Mouse (Mus musculus) retina, postnatal 7 days (tissue): Measurements from ENCODE around the gene Fgfr2.
"Not testable (repeated sequence)": the region's sequence is repeated elsewhere in the genome, so short reads cannot be mapped to it uniquely, and the experiment has no call there.

ENCODE experiments used
- DNase-seq: peaks from one replicate; pipeline ENCODE4 v3.0.0-alpha.2; 2012; ENCODE audit warnings: low read depth, low spot score

The Fgfr2 gene

DNA sequence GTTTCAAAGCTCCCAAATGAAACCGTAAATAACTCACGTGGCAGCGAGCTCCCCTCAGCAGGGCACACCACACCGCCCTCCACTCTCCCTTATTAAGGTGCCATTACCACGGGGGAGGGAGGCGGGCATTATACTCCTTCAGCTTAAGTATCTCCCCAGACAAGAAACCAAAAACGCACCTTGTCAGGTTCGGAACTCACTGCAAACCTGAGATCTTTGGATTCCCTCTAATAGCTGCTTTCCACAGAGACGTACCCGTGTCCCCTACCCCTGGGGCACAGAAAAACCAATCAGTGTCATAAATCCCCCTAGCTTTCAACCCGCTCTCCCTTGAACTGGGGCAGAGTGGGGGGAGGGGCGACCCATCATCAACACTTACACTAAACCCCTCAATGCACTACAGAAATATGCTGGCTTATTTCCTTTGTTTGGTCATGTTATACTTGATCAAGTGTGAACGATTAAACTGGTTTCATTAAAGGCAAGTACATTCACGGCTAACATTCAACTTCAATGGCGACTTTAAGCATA is 2.9 kb downstream of the Fgfr2 start:
- DNase-seq, result no peak

DNA sequence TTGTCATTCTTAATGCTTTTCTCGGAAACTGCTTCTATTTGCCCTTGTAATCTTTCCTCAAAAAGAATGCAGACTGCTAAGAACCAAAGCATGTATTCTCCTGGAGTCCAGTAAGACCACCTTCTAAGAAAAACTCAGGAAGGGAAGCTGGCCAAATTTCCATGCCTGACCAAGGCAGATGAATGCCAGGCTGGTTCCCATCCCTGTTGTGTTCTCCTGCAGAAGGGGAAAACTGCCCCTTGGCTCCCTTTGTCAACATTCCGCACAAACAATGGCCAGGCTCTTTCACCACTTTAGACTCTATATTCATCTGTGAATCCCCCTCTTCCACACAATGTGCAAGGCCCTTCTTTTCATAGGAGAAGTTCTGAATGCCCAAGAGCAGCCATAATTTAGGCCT is 5.3 kb downstream of the Fgfr2 start:
- DNase-seq, result no peak

DNA sequence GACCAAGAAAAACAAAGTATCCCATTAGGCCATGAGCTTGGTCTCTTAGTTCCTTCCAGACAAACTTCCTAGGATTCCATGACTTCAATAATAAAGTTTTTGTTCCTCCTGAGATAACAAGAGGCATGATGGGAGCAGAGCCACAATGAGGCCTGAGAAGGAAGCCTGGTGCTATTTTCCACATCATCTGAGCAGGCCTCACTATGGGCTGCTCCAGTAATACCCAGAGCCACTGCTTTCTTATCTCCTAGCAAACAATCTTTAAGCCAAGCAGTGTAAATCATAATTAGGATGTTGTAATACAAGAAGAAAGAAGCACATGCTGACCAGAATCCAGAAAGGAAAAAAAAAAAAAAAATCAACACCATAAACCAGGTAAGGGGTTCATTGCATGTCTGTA is 6.6 kb downstream of the Fgfr2 start:
- DNase-seq, result no peak

DNA sequence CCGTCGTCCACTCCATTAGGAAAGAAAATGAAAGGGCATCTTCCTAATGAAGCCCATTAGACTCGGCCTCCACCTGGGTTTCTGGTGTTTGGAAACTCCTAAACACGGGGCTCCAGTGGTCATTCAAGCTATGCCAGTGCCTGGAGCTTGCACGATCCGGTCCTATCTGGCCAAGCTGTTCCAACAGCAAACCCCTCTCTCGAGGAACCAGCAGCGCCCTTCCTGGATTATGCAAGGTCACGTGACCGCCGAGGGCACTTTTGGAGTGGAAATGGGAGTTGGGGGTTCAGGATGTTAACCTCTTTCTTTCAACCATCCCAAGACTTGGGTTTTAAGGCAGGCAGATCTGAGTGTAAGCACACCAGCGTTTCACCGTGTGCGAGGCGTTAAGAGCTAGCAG is 7.3 kb downstream of the Fgfr2 start:
- no peak for DNase-seq

DNA sequence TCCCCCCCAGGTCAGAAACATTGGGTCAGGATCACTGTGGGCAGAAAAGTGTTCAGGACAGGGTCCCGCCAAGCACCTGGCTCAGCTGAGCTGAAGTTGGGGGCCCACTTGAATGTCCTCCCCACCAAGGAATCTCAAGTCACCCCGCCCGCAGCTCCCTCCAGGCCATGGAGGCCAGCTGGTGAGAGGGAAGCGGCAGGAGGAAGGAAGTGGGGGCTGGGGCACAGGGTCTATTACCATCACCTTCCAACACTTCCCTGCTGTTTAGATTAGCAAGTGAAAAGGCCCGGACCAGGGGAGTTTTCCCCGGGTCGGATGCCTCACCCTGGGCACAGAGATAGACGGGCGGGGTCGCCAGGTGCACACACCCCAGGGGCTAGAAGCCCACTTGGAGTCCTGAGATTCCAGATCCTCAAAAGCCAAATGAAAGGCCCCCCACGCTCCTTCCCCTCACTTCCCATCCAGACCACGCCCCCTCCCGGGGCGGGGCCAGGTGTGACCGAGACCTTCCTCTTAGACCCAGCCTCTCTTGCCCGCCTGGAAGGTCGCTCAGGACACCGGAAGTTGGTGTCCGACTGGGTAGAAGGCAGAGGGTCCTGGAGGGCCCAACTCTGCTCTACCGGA is 8.2 kb downstream of the Fgfr2 start:
- no peak for DNase-seq

DNA sequence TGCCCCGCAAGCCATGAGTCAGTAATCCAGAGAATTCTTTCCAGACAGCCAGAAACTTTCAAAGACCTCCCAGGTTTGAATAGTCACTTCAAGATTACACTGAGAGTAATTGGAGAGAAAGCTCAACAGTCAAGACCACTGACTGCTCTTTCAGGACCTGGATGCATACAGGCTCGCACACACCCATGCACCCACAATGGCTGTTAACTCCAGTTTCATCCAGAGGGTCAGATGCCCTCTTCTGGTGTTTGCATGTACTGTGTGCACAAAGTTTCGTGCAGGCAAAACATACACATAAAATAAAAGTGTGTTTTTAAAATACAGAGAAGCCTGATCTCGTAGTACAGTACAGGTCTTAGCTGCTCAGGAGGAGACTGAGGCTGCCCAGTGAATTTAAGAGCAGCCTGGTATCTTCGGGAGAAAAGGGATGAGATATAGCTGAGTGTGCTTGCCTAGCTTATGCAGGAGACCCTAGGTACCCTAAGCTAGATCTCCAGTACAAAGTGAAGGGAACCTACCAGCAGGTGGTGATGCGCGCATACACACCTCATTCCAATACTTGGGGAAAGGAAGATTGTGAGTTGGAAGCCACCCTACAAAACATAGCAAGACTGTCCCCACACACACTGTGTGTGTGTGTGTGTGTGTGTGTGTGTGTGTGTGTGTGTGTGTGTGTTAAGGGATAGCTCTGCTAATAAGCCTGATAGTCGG is 9.8 kb downstream of the Fgfr2 start:
- DNase-seq, result no peak

DNA sequence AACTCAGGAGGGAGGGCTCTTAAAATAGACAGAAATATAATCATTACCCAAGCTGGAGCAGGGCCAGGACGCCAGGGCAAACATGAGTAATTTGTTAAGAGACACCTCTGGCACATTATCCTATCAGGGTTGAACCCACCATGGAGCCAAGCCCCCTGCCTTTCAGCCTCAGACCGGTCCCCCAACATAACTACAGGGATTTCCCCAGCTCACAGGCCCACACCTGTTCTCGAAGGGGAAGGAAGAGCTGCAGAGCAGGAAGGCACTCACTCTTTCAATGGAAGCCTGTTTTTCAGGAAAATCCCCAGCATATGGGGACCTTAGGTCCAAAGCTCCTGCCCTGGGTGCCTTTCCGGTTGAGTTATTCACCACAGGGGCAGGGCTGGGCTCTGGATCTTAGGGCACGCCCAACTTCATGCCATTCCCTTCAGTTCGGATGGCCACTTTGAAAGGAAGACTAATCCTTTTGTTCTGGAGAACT is 10.8 kb downstream of the Fgfr2 start:
- DNase-seq, result no peak

DNA sequence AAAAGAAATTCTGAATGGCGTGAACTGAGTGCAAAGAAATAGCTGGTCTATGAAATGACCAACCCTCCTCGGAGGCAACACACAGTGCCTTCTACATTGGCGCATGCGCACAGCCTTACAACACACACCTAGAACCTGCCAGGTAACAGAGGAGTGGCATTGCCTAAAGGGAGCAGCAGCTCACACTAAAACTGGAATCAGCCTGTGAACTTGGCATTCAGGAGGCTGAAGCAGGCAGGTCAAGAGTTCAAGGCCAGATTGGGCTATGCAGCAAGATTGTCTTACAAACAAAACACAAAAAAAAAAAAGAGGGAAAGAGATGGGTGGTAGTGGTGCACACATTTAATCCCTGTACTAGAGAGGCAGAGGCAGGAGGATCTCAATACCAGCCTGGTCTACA is 13.7 kb downstream of the Fgfr2 start:
- DNase-seq, result no peak

DNA sequence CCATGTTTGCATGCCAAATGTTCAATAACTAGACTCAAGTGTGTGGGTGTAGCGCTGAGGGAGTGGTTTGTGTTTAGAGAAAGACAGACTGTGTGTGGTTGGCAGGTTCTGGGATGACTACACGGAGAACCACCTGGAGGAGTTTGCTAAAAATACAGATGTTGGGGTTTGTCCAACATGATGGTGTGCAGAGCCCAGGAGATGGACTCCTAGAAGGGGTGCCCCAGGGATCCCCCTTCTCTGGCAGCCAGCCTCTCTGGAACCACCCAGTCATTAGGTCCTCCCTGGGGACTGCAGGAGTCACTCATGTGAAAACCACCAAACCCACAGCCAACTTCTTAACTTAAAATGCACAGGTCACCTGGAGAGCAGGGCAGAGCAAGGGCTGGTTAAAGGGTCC is 14.5 kb downstream of the Fgfr2 start:
- no peak for DNase-seq

DNA sequence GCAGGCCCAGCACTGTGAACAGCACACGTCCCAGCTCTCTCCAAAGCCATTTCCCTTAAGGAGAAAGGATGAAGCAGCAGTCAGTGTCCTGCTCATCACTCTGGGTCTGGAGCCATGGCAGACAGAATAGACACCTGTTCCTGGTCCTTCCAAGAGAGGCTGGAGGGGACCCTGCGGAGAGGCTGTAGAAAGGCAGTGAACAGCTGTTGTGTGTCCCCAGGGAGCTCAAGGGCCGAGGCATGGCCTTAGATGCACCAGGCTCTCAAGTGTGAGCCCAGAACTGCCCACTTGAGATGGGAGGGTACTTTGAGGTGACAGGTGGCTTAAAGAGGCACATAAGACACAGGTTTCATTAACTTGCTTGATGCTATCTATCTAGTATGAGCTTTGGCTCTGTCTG is 20.6 kb downstream of the Fgfr2 start:
- no peak for DNase-seq

DNA sequence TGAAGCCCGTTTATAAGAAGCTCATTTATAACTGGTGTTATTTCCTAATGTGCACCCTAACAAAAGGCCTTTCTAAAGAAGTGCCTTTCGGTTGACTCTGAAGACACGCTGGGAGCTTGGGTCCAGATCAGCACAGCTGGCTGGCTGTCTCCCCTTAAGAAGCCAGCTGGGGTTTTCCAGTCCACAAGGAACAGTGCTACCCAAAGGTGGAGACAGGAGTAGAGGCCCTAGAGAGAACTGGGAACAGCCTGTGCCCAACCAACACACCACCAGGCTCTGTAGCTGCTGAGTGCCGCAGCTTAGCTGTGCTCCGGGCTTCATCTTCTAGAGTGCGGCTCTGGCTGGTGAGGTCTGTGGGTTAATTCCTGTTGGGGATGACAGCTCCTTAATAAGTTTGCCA is 22.1 kb downstream of the Fgfr2 start:
- no peak for DNase-seq

DNA sequence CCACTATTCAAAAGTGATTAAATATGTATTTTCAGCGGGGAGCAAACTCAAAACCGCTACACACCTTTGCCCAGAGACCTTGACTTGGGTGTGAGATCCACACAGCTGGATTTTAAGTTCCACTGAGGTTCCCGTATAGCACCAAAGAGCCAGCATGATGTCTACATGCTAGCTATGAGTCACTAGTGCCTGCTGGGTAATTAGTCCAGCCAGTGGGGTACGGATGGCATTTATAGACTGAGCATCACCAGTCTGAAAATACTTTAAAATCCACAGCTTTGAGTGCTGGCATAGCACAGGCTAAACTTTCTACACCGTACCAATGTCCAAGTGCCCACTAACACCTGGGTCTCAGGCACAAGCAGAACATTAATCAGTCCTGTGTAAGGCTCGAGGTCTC is 23.0 kb downstream of the Fgfr2 start:
- DNase-seq, result no peak

DNA sequence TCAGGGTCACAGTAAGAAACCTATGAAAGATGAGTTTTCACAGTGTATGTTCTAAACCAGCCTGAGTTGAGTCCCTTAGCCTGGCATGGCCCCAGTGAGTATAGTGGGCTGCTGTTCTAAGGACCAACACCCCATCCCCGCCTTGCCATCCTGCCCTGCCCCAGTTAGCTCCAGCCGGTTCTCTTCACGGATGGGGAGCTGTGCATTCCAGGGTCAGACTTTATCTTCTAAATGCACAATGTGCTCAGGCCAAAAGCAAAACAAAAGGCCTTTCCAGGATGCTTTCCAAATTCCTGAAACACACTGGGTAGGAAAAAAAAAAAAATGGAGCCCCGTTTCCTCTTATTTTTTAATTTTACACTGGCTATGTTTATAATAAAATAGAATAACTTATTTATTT is 23.9 kb downstream of the Fgfr2 start:
- no peak for DNase-seq

DNA sequence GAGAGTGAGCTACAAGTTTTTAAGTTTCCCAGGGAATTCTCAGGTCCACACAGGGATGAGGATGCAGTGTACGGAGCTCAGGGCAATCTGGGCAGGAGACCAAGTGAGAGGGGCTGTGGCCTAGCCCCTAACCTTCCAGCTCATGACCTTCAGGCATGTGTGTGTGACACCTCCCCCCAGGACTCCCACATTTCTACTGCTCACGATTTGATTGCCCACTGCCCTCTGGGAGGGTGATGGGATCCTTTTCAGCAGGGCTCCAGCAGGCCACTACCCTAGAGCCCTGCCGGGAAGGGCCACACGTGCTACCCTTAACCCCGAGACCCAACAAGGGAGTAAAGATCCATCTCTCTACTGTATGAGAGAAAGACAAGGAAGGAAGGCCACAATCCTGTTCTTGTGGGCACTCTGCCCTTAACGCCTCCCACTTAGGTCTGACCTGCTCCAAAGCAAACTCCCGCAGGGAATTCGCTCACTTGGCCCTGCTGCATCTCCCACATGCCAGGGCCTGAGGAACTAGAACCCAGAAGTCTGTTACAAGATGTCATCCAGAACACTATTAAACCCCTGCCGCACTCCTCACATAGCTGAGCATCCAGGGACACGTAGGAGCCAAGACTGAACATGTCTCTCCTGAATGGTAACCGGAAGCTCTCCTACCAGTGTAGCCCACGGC is 24.9 kb downstream of the Fgfr2 start:
- DNase-seq, result no peak

DNA sequence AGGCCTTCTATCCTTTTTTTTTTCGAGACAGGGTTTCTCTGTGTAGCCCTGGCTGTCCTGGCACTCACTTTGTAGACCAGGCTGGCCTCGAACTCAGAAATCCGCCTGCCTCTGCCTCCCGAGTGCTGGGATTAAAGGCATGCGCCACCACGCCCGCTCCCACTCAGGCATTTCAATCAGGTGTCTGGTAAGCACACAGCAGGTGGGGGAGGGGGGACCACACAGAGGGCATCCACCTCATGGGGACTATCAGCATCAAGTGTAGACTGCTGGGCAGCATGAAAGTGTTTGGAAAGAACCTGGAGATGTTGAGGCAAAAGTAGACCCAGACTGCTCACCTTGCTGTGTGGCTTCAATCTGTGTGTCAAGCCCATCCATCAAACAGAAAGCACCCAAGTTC is 27.5 kb downstream of the Fgfr2 start:
- not testable (repeated sequence) for DNase-seq

DNA sequence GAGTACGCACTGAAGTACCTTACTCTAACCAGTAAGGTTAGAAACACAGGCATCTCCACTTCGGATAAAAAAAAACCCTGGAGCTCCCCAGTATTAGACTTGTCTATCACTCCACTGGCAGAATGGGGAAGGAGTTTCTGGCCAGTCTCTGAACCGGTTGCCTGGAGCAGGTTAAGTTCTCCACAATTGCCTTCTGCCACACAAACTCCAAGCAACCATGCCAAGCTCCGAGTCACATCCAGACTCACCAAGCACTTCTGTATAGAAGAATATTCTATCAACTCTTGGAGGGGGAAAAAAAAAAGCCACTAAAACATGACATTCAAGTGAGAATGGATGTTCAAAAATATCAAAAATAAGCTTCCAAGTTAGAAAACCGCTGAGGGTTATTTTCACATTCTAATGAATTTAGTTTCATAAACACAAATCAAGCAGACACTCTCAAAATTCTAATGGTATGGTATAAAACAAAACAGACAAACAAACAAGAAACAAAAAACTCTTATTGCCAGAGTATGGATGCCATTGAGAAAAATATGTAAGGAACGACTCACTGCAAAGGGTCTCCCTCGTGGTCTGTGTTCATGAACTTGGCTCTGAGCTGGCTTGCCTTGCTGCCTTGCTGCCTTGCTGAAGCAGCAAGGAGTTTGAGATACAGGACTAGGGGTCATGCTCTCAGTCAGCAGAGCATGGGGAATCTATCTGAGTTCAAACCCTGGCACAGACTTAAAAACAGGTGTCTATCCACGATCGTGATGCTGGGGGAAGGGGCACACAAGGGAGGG is 28.2 kb downstream of the Fgfr2 start:
- no peak for DNase-seq

DNA sequence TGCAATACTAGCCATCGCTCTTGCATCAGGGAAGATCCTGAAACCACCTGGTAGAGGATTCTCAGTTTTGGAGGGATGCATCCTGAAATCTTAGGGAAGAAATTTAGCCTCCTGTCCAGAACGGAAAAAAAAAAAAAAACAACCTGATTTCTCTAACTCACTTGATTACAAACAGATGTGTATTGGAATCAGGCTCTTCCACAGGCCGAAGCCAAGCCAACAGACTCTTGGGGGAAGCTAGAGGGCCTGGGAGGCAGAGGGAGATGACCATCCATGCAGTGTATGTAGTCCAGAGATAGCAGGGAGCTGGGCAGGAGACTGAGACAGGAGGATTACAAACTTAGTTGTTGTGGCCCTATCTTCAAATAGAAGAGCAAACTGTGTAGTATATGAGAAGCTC is 29.0 kb downstream of the Fgfr2 start:
- DNase-seq, result no peak

DNA sequence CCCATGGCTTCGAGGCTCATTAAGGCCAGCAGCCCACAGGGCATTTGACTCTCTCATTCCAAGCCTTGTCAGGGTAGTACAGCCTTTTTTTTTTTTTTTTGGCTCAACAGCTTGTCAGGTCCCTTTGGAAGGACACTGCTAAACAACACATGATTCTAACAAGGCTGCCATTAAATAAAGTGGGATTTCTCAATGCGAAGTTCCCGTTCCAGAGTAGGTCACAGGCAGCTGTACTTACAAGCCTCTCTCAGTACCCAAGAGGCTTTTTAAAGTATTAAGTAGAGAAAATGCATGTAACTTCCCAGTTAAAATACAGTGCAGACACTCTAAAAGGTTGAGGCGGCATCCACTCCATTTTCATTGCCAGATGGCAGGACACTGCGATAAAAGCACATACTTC is 29.4 kb downstream of the Fgfr2 start:
- no peak for DNase-seq

DNA sequence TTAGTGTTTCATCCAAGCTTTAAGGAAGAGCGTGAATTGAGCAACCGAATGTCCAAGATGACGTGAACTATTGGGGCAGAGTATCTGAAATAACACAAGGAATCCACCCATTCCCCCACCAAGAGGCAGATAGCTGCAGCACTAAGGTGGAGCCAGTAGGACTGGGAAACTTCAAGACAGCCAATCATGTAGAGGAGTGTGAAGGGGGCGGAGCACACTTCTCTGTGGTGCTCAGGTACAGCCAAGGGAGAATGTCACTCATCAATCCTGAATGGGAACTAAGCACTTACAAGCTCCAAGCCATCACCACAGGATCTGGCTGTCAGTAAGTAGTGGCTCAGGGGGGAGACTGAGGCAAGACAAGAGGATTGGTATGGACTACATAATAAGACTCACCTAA is 32.5 kb downstream of the Fgfr2 start:
- DNase-seq, result no peak

DNA sequence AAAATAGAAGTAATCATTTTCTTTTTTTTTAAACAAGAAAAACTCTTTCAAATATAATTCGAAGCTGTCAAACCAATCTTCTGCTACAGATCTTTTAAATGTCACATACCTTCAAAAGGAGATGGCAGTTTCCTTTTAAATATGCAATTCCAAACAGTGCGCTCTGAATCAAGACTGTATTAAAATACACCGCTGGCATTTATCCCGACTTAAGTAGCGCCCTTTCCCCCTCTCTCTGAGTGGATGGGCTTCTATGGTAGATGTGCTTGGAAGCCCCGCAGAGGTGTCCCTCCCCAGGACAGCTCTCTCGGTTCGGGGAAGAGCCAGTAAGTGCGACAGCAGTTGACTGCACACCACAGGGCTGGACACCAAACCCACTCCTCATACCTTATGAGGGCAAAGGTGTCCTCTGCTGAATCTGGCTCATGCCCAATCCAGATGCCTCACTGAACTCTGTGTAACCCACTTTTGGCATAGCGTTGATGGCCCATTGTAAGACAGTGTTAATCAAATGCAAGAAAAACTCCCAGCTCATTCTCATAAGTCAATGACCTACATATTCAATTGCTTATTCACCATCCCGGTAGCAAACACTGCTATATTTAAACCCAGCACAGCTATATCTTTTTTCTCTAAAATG is 33.4 kb downstream of the Fgfr2 start:
- no peak for DNase-seq

DNA sequence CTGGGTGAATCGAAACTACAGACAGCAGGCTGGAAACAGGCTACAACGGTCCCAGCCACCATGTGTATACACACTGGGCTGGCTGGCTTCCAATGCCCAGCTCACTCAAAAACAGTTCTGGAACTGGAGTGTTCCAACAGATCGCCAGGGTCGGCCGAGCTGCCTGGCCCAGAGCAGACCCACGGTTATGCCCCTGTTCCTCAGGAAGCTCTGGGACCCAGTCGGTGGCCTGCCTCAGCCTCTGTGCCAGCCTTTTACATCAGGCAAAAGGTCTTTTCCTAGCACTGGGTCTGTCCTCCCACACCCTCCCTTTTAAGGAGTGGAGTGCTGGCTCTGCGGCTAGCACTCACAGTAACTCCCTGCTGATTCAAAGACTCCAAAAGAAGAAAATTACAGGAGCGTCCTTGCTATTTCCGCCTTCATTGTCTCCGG is 34.3 kb downstream of the Fgfr2 start:
- no peak for DNase-seq
